Mouse (Mus musculus) ES-E14 (cell line): ENCODE measurements around the gene Panx2. TPM values are rescaled to one million over a fixed set of nuclear protein-coding genes. Genes with fewer than 3 reads are reported as not detected.

Source experiments
- DNase-seq: peaks from one replicate; pipeline ENCODE4 v3.0.0-alpha.2; 2013; ENCODE audit warnings: low read depth, low spot score
- H3K27ac ChIP-seq: 2 replicates; pipeline ENCODE4 v1.5.1; 2012; ENCODE audit warnings: low read depth, mild to moderate bottlenecking, low read length, moderate library complexity, mixed read lengths; ENCODE audit not compliant: poor library complexity, insufficient read depth, severe bottlenecking
- H3K36me3 ChIP-seq: 2 replicates; pipeline ENCODE4 v1.6.1; 2012; ENCODE audit warnings: mild to moderate bottlenecking, low read length, moderate library complexity, mixed read lengths; ENCODE audit not compliant: control insufficient read depth, poor library complexity, insufficient read depth, severe bottlenecking
- H3K4me1 ChIP-seq, 2 experiments: fragments of 150-350 bp in 1 of 2; sonication (generic) in 1 of 2; 2 replicates each; pipeline ENCODE4 v1.6.1; 2012; ENCODE audit warnings: low read length in 2 of 2, mild to moderate bottlenecking in 1 of 2, mixed read lengths in 1 of 2; ENCODE audit not compliant: control insufficient read depth in 2 of 2, insufficient read depth in 2 of 2, poor library complexity in 1 of 2
- H3K4me3 ChIP-seq, 2 experiments: fragments of 150-350 bp in 1 of 2; sonication (generic) in 1 of 2; 2 replicates each; pipeline ENCODE4 v1.5.1; 2012; ENCODE audit warnings: low read length in 2 of 2, low read depth in 1 of 2, mild to moderate bottlenecking in 1 of 2, mixed read lengths in 1 of 2; ENCODE audit not compliant: insufficient read depth in 1 of 2, poor library complexity in 1 of 2, severe bottlenecking in 1 of 2
- H3K9ac ChIP-seq: 2 replicates; pipeline ENCODE4 v1.6.1; 2012; ENCODE audit warnings: low read depth, mild to moderate bottlenecking, low read length, mixed read lengths; ENCODE audit not compliant: poor library complexity, insufficient read depth, severe bottlenecking
- H3K9me3 ChIP-seq: fragments of 150-350 bp; sonication (generic); 2 replicates; pipeline ENCODE4 v1.6.1; 2012; ENCODE audit warnings: low read depth, mild to moderate bottlenecking, low read length; ENCODE audit not compliant: control insufficient read depth, insufficient read depth
- CHD2 ChIP-seq: IDR thresholded peaks from 2 replicates; pipeline ENCODE4 v1.6.1; 2014; ENCODE audit warnings: mild to moderate bottlenecking, low read depth, low read length, inconsistent platforms
- HCFC1 ChIP-seq: IDR thresholded peaks from 2 replicates; pipeline ENCODE4 v1.6.1; 2012; ENCODE audit warnings: low read length, inconsistent platforms, borderline replicate concordance; ENCODE audit not compliant: insufficient read depth
- MAFK ChIP-seq: IDR thresholded peaks from 2 replicates; pipeline ENCODE4 v1.6.1; 2014; ENCODE audit warnings: mild to moderate bottlenecking, low read depth, low read length, inconsistent platforms; ENCODE audit not compliant: insufficient read depth
- ZC3H11A ChIP-seq: IDR thresholded peaks from 2 replicates; pipeline ENCODE4 v1.6.1; 2012; ENCODE audit warnings: low read depth, mild to moderate bottlenecking, inconsistent platforms, low read length, borderline replicate concordance
- ZNF384 ChIP-seq: IDR thresholded peaks from 2 replicates; pipeline ENCODE4 v1.6.1; 2012; ENCODE audit warnings: low read depth, low read length, inconsistent platforms
- in situ Hi-C, 2 experiments: fragments of 600-800 bp; cut with MboI; formaldehyde crosslinking; loops; one replicate each; pipeline ENCODE4 v1.15.1; 2025; ENCODE audit warnings: low sequenced_read_pairs in 2 of 2, inconsistent platforms in 1 of 2; ENCODE audit not compliant: unreplicated experiment in 2 of 2
- total RNA-seq: library from RNA; depleted of rRNA; stranded (reverse); fragments of 300-350 nt; gene quantifications from 2 replicates; pipeline ENCODE4 v1.2.3, GENCODE M21; 2012

Gene Panx2
- total RNA-seq, 1 experiment: 0.22 TPM

- TF ChIP-seq ZC3H11A (no peak), MAFK (no peak), CHD2 (no peak), HCFC1 (no peak), ZNF384 (no peak)
- DNase-seq: peak; percentile 21
- Histone ChIP-seq H3K9me3 (no peaks in the 10 kb centered on the region), H3K27ac (no peak overlapping the region), H3K4me3 (no peak overlapping the region), H3K9ac (no peak overlapping the region), H3K4me1 (no peaks in the 10 kb centered on the region), H3K36me3 (no peaks in the 10 kb centered on the region)
- in situ Hi-C loops: no loop called here
Observed at GRCm38 (mm10) chr15:89044381-89044780, 15.2 kb upstream of the Panx2 start.

DNA sequence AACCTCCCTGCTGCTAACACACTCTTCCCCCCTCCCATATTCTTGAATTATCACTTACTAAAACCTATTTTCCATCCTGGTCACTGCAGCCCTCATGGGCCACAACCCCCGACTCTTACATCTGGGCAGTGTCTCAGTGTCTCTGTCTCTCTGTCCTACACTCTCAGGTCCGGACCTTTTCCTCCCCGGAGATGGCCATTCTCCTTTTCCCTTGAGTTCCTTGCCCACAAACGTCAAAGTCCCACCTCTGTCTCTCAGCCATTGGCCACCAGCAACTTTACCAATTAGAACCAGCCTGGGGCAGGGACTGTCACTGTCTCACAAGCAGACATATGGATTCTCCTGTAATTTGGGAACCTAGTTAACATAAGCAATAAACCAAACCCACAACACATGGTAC lies 13.2 kb upstream of the Panx2 start:
- DNase-seq: no peak
- in situ Hi-C loops: no loop called here
- Histone ChIP-seq H3K27ac (no peak overlapping the region), H3K36me3 (no peaks in the 10 kb centered on the region), H3K9me3 (no peaks in the 10 kb centered on the region), H3K4me3 (no peak overlapping the region), H3K4me1 (no peaks in the 10 kb centered on the region), H3K9ac (no peak overlapping the region)
- TF ChIP-seq ZC3H11A (no peak), MAFK (no peak), HCFC1 (no peak), CHD2 (no peak), ZNF384 (no peak)

- Histone ChIP-seq H3K27ac (no peak overlapping the region), H3K4me1 (peaks cover 0 to 2% of the 10 kb centered on the region in 2 experiments; a peak in 1 of 4 replicates), H3K9me3 (no peaks in the 10 kb centered on the region), H3K4me3 (no peak overlapping the region), H3K9ac (no peak overlapping the region), H3K36me3 (no peaks in the 10 kb centered on the region)
- TF ChIP-seq HCFC1 (no peak), MAFK (no peak), CHD2 (no peak), ZC3H11A (no peak), ZNF384 (no peak)
- in situ Hi-C loops: no loop called here
- DNase-seq: no peak
Observed at GRCm38 (mm10) chr15:89054666-89055065, 4.9 kb upstream of the Panx2 start.

DNA sequence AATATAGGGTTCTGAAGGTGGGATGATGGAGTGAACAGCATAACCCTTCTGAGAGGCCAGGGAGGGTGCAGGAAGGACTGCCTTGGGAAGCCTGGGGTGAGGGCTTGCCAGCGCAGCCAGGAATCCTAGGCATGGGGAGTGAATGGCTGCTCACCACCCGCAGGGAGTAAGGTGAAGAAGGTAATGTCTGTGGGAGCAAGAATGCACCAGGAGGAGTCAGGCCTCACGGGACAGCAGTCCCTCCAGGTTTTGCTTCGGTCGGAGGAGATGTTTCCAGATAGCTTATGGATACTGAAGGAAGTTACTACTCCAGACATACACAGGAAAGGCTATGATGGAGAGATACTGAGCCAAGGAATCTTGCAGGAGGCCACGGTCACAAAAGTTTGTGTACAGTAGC lies 798 bp upstream of the Panx2 start:
- H3K27ac ChIP-seq: no peak overlapping the region
- H3K9me3 ChIP-seq: no peaks in the 10 kb centered on the region
- in situ Hi-C loops: no loop called here
- H3K4me3 ChIP-seq: peak overlapping the region; percentile 62 to 83; a peak in 2 of 4 replicates
- peaks cover 0 to 6% of the 10 kb centered on the region in 2 experiments; a peak in 1 of 4 replicates for H3K4me1 ChIP-seq
- no peak overlapping the region for H3K9ac ChIP-seq
- H3K36me3 ChIP-seq: no peaks in the 10 kb centered on the region
- TF ChIP-seq ZNF384 (no peak), ZC3H11A (no peak), MAFK (no peak), HCFC1 (no peak), CHD2 (no peak)
- DNase-seq: no peak

DNA sequence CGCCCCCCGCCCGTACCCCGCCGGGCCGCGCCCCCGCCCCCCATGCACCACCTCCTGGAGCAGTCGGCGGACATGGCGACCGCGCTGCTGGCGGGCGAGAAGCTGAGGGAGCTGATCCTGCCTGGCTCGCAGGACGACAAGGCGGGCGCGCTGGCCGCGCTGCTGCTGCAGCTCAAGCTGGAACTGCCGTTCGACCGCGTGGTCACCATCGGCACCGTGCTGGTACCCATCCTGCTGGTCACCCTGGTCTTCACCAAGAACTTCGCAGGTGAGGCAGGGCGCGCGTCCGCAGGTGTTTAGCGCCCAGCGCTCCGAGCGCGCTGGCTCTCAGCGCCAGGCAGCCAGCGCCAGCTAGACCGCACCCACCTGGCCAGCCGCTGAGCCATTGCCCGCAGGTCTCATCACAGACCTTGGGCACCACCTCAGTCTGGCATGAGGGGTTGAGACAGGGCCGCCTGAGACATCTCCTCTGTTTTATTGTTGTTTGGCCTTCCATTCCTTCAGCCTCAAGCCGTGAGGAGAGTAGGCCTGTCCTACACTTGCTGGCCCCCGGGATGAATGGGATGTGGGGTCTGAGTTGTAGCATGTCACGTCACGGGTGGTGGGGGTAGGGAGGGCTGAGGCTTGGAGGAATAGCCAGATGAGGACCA lies 623 bp downstream of the Panx2 start:
- peaks cover 0 to 6% of the 10 kb centered on the region in 2 experiments; a peak in 1 of 4 replicates for H3K4me1 ChIP-seq
- no peak for DNase-seq
- H3K4me3 ChIP-seq: peak overlapping the region; percentile 80 to 83
- TF ChIP-seq HCFC1 (no peak), ZNF384 (no peak), MAFK (no peak)
- in situ Hi-C loops: no loop called here
- no peak overlapping the region for H3K27ac ChIP-seq
- H3K36me3 ChIP-seq: no peaks in the 10 kb centered on the region
- H3K9ac ChIP-seq: peak overlapping the region; percentile 67
- no peaks in the 10 kb centered on the region for H3K9me3 ChIP-seq
